Mouse (Mus musculus) liver, embryonic 14.5 days (tissue): ENCODE results near the gene Ggt6. TPM values are rescaled to one million over a fixed set of nuclear protein-coding genes. Genes with fewer than 3 reads are reported as not detected.
A peak's percentile ranks its signal among the peaks of the same experiment; 100 is the strongest.

Experiments used
- ATAC-seq: fragments of 200-750 bp; cut with Nextera tagmentation; 2 replicates; pipeline ENCODE4 v1.8.0; 2017; ENCODE audit warnings: moderate number of reproducible peaks, mild to moderate bottlenecking, moderate library complexity; ENCODE audit not compliant: insufficient read depth
- DNase-seq, 3 experiments: peaks; one replicate each; pipeline ENCODE4 v3.0.0-alpha.2; 2012 to 2013; ENCODE audit warnings: low read depth in 3 of 3, low spot score in 3 of 3
- H3K27ac ChIP-seq: fragments of 300-500 bp; sonication (generic); 2 replicates; pipeline ENCODE4 v1.5.1; 2014; ENCODE audit warnings: moderate library complexity, mild to moderate bottlenecking, control low read depth, inconsistent platforms
- H3K27me3 ChIP-seq: fragments of 300-500 bp; sonication (generic); 2 replicates; pipeline ENCODE4 v1.6.1; 2014; ENCODE audit warnings: mild to moderate bottlenecking, low read length, moderate library complexity; ENCODE audit not compliant: control insufficient read depth, insufficient read depth
- H3K36me3 ChIP-seq: fragments of 300-500 bp; sonication (generic); replicated peaks from 2 replicates; pipeline ENCODE4 v1.6.1; 2014; ENCODE audit warnings: low read depth; ENCODE audit not compliant: control insufficient read depth, insufficient read depth
- H3K4me1 ChIP-seq, 2 experiments: fragments of 200-500 bp in 1 of 2; fragments of 300-500 bp in 1 of 2; sonication (generic) in 1 of 2; replicated peaks; 2 replicates each; pipeline ENCODE4 v1.6.1; 2012 to 2014; ENCODE audit warnings: antibody characterized with exemption in 1 of 2, inconsistent platforms in 1 of 2, low read length in 1 of 2; ENCODE audit not compliant: control insufficient read depth in 2 of 2, insufficient read depth in 2 of 2
- H3K4me2 ChIP-seq: fragments of 300-500 bp; sonication (generic); 2 replicates; pipeline ENCODE4 v1.6.1; 2014; ENCODE audit warnings: low read depth, mild to moderate bottlenecking, control low read depth, moderate library complexity
- H3K4me3 ChIP-seq, 2 experiments: fragments of 200-500 bp in 1 of 2; fragments of 300-500 bp in 1 of 2; sonication (generic) in 1 of 2; 2 replicates each; pipeline ENCODE4 v1.5.1; 2012 to 2014; ENCODE audit warnings: low read depth in 2 of 2, low read length in 2 of 2, mild to moderate bottlenecking in 2 of 2, control low read depth in 1 of 2, inconsistent platforms in 1 of 2, moderate library complexity in 1 of 2; ENCODE audit not compliant: insufficient read depth in 1 of 2
- H3K9ac ChIP-seq: fragments of 300-500 bp; sonication (generic); replicated peaks from 2 replicates; pipeline ENCODE4 v1.6.1; 2014; ENCODE audit warnings: mild to moderate bottlenecking, control low read depth, moderate library complexity
- H3K9me3 ChIP-seq: fragments of 300-500 bp; sonication (generic); 2 replicates; pipeline ENCODE4 v1.6.1; 2016; ENCODE audit warnings: low read length, mixed read lengths; ENCODE audit not compliant: control insufficient read depth
- CTCF ChIP-seq: IDR thresholded peaks from 2 replicates; pipeline ENCODE4 v1.5.1; 2016; ENCODE audit warnings: antibody characterized with exemption, low read depth, control low read depth
- EP300 ChIP-seq: IDR thresholded peaks from 2 replicates; pipeline ENCODE4 v1.6.1; 2016; ENCODE audit warnings: antibody characterized with exemption, low read depth
- WGBS: fragments of 180-500 bp; shearing (Covaris S2); extraction: QIAGEN DNeasy Blood & Tissue Kit; methylation state at CpG from one replicate; pipeline ENCODE4 v1.1.7; 2014; ENCODE audit not compliant: insufficient replicate concordance; 5-methylcytosine and 5-hydroxymethylcytosine counted together
- microRNA-seq: library from miRNA; unstranded; fragments of <30 nt; microRNA quantifications from one replicate; pipeline ENCODE4, GENCODE M21; 2016
- polyA plus RNA-seq, 2 experiments: library from polyadenylated mRNA; depleted of rRNA in 1 of 2; stranded (reverse) in 1 of 2; unstranded in 1 of 2; fragments of >200 nt; fragmentation: Nextera tagmentation in 1 of 2; extraction: Ambion mirVana in 1 of 2; gene quantifications; 2 replicates each; pipeline versions ENCODE4 v1.2.1 to v1.2.3; 2012 to 2014

Ggt6 gene
- polyA plus RNA-seq, 2 experiments, result 0.10 to 0.25 TPM

- no peaks in the 10 kb centered on the region for H3K9me3 ChIP-seq
- H3K36me3 ChIP-seq, result no peaks in the 10 kb centered on the region
- no peak overlapping the region for H3K4me2 ChIP-seq
- no peak overlapping the region for H3K4me3 ChIP-seq
- H3K27ac ChIP-seq, result no peak overlapping the region
- no peak overlapping the region for H3K9ac ChIP-seq
- peaks cover 22 to 60% of the 10 kb centered on the region in 2 experiments for H3K4me1 ChIP-seq
- H3K27me3 ChIP-seq, result no peaks in the 10 kb centered on the region
- DNase-seq (no peak), ATAC-seq (no peak)
- TF ChIP-seq EP300 (no peak), CTCF (no peak)
- WGBS, result 6% methylated on average over 6 of the region's 6 CpGs
These were observed 49.2 kb downstream of the Ggt6 start for GRCm38 (mm10) chr11:72484549-72484948.

GRCm38 (mm10) chr11:72485157-72485556, 49.8 kb downstream of the Ggt6 start:
- DNase-seq, result no peak
- H3K9me3 ChIP-seq, result no peaks in the 10 kb centered on the region
- no peak overlapping the region for H3K27ac ChIP-seq
- no peak overlapping the region for H3K9ac ChIP-seq
- no peak overlapping the region for H3K4me2 ChIP-seq
- H3K4me1 ChIP-seq, result peaks cover 21 to 55% of the 10 kb centered on the region in 2 experiments
- H3K4me3 ChIP-seq, result no peak overlapping the region
- TF ChIP-seq EP300, result no peak
- TF ChIP-seq CTCF, result no peak
- ATAC-seq, result no peak
- peaks cover 4% of the 10 kb centered on the region; the same call in 1 of the 2 replicates for H3K27me3 ChIP-seq
- 29% methylated on average over 5 of the region's 5 CpGs for WGBS
- no peaks in the 10 kb centered on the region for H3K36me3 ChIP-seq

- TF ChIP-seq EP300, result no peak
- no peak for TF ChIP-seq CTCF
- Histone ChIP-seq H3K4me1 (peaks cover 21 to 49% of the 10 kb centered on the region in 2 experiments), H3K4me2 (no peak overlapping the region), H3K27ac (no peak overlapping the region), H3K36me3 (no peaks in the 10 kb centered on the region), H3K9ac (no peak overlapping the region), H3K9me3 (no peaks in the 10 kb centered on the region), H3K27me3 (peaks cover 6% of the 10 kb centered on the region), H3K4me3 (no peak overlapping the region)
- 45% methylated on average over 11 of the region's 11 CpGs for WGBS
- DNase-seq, result no peak
- ATAC-seq, result no peak
These were observed 50.6 kb downstream of the Ggt6 start for GRCm38 (mm10) chr11:72485960-72486359.

- ATAC-seq (no peak), DNase-seq (no peak)
- WGBS, result 17% methylated on average over 5 of the region's 5 CpGs
- Histone ChIP-seq H3K4me1 (peaks cover 10 to 37% of the 10 kb centered on the region in 2 experiments), H3K9me3 (no peaks in the 10 kb centered on the region), H3K27ac (no peak overlapping the region), H3K4me2 (peak overlapping the region; percentile 36), H3K27me3 (peaks cover 6% of the 10 kb centered on the region), H3K36me3 (no peaks in the 10 kb centered on the region), H3K9ac (no peak overlapping the region), H3K4me3 (no peak overlapping the region)
- TF ChIP-seq EP300, result no peak
- no peak for TF ChIP-seq CTCF
These were observed 51.8 kb downstream of the Ggt6 start for GRCm38 (mm10) chr11:72487171-72487570.

- no peak for DNase-seq
- Histone ChIP-seq H3K4me3 (peak overlapping the region in 1 of 2 experiments; percentile 53; a peak in 2 of 4 replicates), H3K36me3 (no peaks in the 10 kb centered on the region), H3K4me1 (peaks cover 4 to 31% of the 10 kb centered on the region in 2 experiments), H3K9me3 (no peaks in the 10 kb centered on the region), H3K27me3 (peaks cover 6% of the 10 kb centered on the region), H3K4me2 (peak overlapping the region; percentile 67), H3K9ac (no peak overlapping the region), H3K27ac (no peak overlapping the region)
- WGBS, result 34% methylated on average over 2 of the region's 2 CpGs
- TF ChIP-seq EP300 (no peak), CTCF (no peak)
- ATAC-seq, result no peak
These were observed 52.4 kb downstream of the Ggt6 start for GRCm38 (mm10) chr11:72487739-72488138.

Small RNA genes within 50 kb of the gene (microRNA-seq; reads per million reads assigned to microRNA genes)
- gene Mir6338, result not detected

Other genes starting within 250 kb of the Ggt6 start
- gene Gm43951, start 228.7 kb upstream of the Ggt6 start, polyA plus RNA-seq (2012; rRNA removed), result 0.08 and 0.09 TPM in 2 replicates
- not detected in 2 replicates for gene Gm43951, start 228.7 kb upstream of the Ggt6 start, polyA plus RNA-seq (2014; fragmentation: Nextera tagmentation; extraction: Ambion mirVana)
- gene 4933427D14Rik, start 228.1 kb upstream of the Ggt6 start, polyA plus RNA-seq (2012; rRNA removed), result 1.5 and 2.3 TPM in 2 replicates
- gene 4933427D14Rik, start 228.1 kb upstream of the Ggt6 start, polyA plus RNA-seq (2014; fragmentation: Nextera tagmentation; extraction: Ambion mirVana), result 2.1 and 2.8 TPM in 2 replicates
- gene Txndc17, start 228.0 kb upstream of the Ggt6 start, polyA plus RNA-seq (2012; rRNA removed), result 27.3 and 43.5 TPM in 2 replicates
- 66.9 and 68.0 TPM in 2 replicates for gene Txndc17, start 228.0 kb upstream of the Ggt6 start, polyA plus RNA-seq (2014; fragmentation: Nextera tagmentation; extraction: Ambion mirVana)
- gene Med31, start 219.9 kb upstream of the Ggt6 start, polyA plus RNA-seq (2012; rRNA removed), result 6.0 and 8.5 TPM in 2 replicates
- gene Med31, start 219.9 kb upstream of the Ggt6 start, polyA plus RNA-seq (2014; fragmentation: Nextera tagmentation; extraction: Ambion mirVana), result 13.0 TPM in 2 replicates
- not detected in 2 replicates for gene Slc13a5, start 168.3 kb upstream of the Ggt6 start, polyA plus RNA-seq (2012; rRNA removed)
- gene Slc13a5, start 168.3 kb upstream of the Ggt6 start, polyA plus RNA-seq (2014; fragmentation: Nextera tagmentation; extraction: Ambion mirVana), result not detected in 2 replicates
- 0.64 and 1.6 TPM in 2 replicates for gene Xaf1, start 133.9 kb upstream of the Ggt6 start, polyA plus RNA-seq (2012; rRNA removed)
- gene Xaf1, start 133.9 kb upstream of the Ggt6 start, polyA plus RNA-seq (2014; fragmentation: Nextera tagmentation; extraction: Ambion mirVana), result 1.7 TPM in 2 replicates
- gene Fbxo39, start 121.1 kb upstream of the Ggt6 start, polyA plus RNA-seq (2012; rRNA removed), result not detected in 2 replicates
- not detected in 2 replicates for gene Fbxo39, start 121.1 kb upstream of the Ggt6 start, polyA plus RNA-seq (2014; fragmentation: Nextera tagmentation; extraction: Ambion mirVana)
- not detected in 2 replicates for gene Tekt1, start 73.1 kb upstream of the Ggt6 start, polyA plus RNA-seq (2012; rRNA removed)
- gene Tekt1, start 73.1 kb upstream of the Ggt6 start, polyA plus RNA-seq (2014; fragmentation: Nextera tagmentation; extraction: Ambion mirVana), result not detected in 2 replicates
- 1.1 and 1.3 TPM in 2 replicates for gene Smtnl2, start 23.8 kb upstream of the Ggt6 start, polyA plus RNA-seq (2012; rRNA removed)
- 0.85 and 0.86 TPM in 2 replicates for gene Smtnl2, start 23.8 kb upstream of the Ggt6 start, polyA plus RNA-seq (2014; fragmentation: Nextera tagmentation; extraction: Ambion mirVana)
- 31.0 and 56.3 TPM in 2 replicates for gene Mybbp1a, start 5.8 kb downstream of the Ggt6 start, polyA plus RNA-seq (2012; rRNA removed)
- 65.5 and 72.6 TPM in 2 replicates for gene Mybbp1a, start 5.8 kb downstream of the Ggt6 start, polyA plus RNA-seq (2014; fragmentation: Nextera tagmentation; extraction: Ambion mirVana)
- gene Spns2, start 54.4 kb downstream of the Ggt6 start, polyA plus RNA-seq (2012; rRNA removed), result 8.6 and 12.9 TPM in 2 replicates
- gene Spns2, start 54.4 kb downstream of the Ggt6 start, polyA plus RNA-seq (2014; fragmentation: Nextera tagmentation; extraction: Ambion mirVana), result 3.8 and 6.3 TPM in 2 replicates
- 1.3 and 1.7 TPM in 2 replicates for gene Spns3, start 115.0 kb downstream of the Ggt6 start, polyA plus RNA-seq (2012; rRNA removed)
- 1.3 TPM in 2 replicates for gene Spns3, start 115.0 kb downstream of the Ggt6 start, polyA plus RNA-seq (2014; fragmentation: Nextera tagmentation; extraction: Ambion mirVana)
- gene Ube2g1, start 171.8 kb downstream of the Ggt6 start, polyA plus RNA-seq (2012; rRNA removed), result 5.6 and 7.5 TPM in 2 replicates
- gene Ube2g1, start 171.8 kb downstream of the Ggt6 start, polyA plus RNA-seq (2014; fragmentation: Nextera tagmentation; extraction: Ambion mirVana), result 21.7 and 22.7 TPM in 2 replicates